Mouse (Mus musculus): ENCODE results near the gene Dop1b.

The Dop1b gene

DNA sequence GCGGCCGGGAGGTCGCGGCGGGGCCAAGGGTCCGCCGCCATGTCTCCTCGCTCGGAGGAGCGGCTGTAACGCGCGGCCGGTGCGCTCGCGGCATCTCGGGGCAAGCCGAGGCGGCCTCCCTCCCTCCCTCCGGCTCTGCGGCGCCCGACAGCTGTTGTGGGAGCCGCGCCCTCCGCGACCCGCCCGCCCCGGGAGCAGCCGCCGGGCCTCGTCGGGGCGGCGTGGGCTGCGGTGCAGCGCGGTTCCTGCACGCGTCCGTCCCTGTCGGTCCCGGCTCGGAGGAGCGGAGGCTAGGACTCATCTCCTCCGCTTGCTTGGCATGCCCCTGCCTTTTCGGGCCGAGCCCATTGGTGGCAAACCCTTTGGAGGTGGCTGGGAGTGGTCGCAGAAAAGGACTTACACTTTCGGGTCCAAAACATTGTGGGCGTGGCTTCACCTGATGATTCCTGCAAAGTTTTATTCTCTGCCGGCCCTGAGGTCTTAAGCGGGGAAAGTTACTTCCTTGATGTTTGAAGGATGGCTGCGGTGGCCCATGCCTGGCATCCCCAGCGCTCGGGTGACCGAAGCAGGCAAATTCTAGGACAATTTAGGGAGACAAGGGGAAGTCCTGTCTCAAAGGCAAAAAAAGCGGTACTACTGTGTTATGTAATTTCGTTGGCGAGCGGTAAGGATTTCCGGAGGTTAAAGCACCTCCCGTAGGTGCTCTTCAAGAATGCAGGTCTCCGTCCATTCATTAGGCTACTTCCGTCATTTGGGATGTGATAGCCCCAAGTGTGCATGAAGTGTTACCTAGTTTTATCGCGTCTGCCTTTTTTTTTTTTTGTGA is 121.0 kb downstream of the Dop1b start:
- peak in 1 of 2 experiments; percentile 63 for DNase-seq

DNA sequence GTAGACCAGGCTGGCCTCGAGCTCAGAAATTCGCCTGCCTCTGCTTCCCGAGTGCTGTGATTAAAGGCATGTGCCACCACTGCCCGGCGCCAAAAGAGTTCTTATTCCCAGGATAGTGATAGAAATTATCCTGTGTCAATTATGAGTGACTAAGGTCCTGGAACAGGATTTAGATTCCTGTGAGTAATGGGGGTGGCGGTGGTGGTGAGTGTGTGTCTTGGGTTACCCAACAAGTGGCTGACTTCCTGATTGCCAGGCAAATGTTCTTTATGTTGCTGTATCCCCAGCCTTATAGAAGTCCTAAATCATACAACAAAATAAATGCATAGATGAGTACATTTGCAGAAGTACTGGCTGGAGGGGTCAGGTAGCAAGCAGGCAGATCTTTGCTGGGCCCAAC is 121.8 kb downstream of the Dop1b start:
- DNase-seq: peak in 1 of 2 experiments; percentile 19

GRCm38 (mm10) chr16:93834076-93834475 is 122.4 kb downstream of the Dop1b start:
- DNase-seq: no peak

GRCm38 (mm10) chr16:93839049-93839448 is 127.3 kb downstream of the Dop1b start:
- no peak for DNase-seq

DNA sequence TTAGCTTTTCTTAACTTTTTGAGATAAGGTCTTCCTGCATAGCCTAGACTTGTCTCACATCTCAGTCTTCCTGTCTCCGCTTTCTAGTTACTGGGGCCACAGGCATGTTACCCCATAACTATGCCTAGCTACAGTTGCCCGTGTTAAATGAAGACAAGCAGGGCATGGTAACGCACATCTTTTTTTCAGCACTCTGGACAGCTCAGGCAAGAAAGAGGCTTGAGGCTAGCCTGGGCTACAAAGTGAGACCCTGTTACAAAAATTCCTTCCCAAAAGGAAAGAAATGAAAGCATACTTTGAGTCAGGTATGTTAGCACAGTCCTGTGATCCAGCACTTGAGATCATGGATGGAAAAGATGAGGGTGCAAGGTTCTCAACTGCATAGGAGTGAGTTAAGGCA is 138.8 kb downstream of the Dop1b start:
- DNase-seq: no peak

- no peak for DNase-seq
These were observed 148.3 kb downstream of the Dop1b start for GRCm38 (mm10) chr16:93859967-93860366.
